Mouse (Mus musculus): ENCODE results near the gene Rtp2.

DNA sequence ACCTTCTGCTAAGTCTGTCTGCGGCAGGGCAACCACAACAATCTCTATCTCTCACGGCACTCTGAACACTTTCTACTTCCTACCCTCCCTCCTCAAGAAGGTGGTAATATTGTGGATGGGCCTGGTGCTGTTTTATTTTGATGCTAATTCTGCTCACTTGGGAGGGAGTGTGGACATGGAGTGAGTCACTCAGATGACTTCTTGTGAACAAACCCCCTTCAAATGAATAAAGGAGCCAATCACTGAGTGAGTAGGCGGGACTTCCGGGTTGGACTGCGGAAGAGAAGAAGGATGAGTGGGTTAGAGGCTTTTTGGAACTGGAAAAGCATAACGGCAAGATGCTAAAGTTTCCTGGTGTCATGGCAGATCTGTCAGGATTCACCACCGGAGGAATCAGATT lies 30.8 kb downstream of the Rtp2 start:
- TF ChIP-seq POLR2A (IDR thresholded peaks at IDR 0.05; ENCODE audit: extremely low read depth, insufficient read depth, low read length): no peak
- TF ChIP-seq CTCF (IDR thresholded peaks at IDR 0.05; ENCODE audit: extremely low read depth, insufficient read depth, low read length): no peak
